Mouse (Mus musculus) intestine, embryonic 16.5 days (tissue): ENCODE results near the gene Kcna10. TPM values are rescaled to one million over a fixed set of nuclear protein-coding genes. Genes with fewer than 3 reads are reported as not detected.
A peak's percentile ranks its signal among the peaks of the same experiment; 100 is the strongest.

ENCODE experiments used
- ATAC-seq: fragments of 200-750 bp; cut with Nextera tagmentation; 2 replicates; pipeline ENCODE4 v1.8.0; 2017; ENCODE audit warnings: moderate TSS enrichment, moderate library complexity
- H3K27ac ChIP-seq: fragments of 300-500 bp; sonication (generic); 2 replicates; pipeline ENCODE4 v1.5.1; 2014; ENCODE audit warnings: mild to moderate bottlenecking, low read length
- H3K27me3 ChIP-seq: fragments of 300-500 bp; sonication (generic); replicated peaks from 2 replicates; pipeline ENCODE4 v1.6.1; 2014; ENCODE audit warnings: low read length, control low read depth, mixed read lengths; ENCODE audit not compliant: control insufficient read depth, insufficient read depth
- H3K36me3 ChIP-seq: fragments of 300-500 bp; sonication (generic); 2 replicates; pipeline ENCODE4 v1.6.1; 2014; ENCODE audit warnings: low read length, control low read depth; ENCODE audit not compliant: control insufficient read depth, insufficient read depth
- H3K4me1 ChIP-seq: fragments of 300-500 bp; sonication (generic); 2 replicates; pipeline ENCODE4 v1.6.1; 2014; ENCODE audit warnings: low read length, control low read depth, mixed read lengths; ENCODE audit not compliant: control insufficient read depth, insufficient read depth
- H3K4me2 ChIP-seq: fragments of 300-500 bp; sonication (generic); 2 replicates; pipeline ENCODE4 v1.6.1; 2014; ENCODE audit warnings: low read depth, low read length, control low read depth
- H3K4me3 ChIP-seq: fragments of 300-500 bp; sonication (generic); 2 replicates; pipeline ENCODE4 v1.5.1; 2014; ENCODE audit warnings: mild to moderate bottlenecking, low read length
- H3K9ac ChIP-seq: fragments of 300-500 bp; sonication (generic); 2 replicates; pipeline ENCODE4 v1.6.1; 2014; ENCODE audit warnings: low read depth, low read length
- H3K9me3 ChIP-seq: fragments of 300-500 bp; sonication (generic); 2 replicates; pipeline ENCODE4 v1.6.1; 2016; ENCODE audit warnings: low read length, control low read depth; ENCODE audit not compliant: control insufficient read depth
- WGBS: fragments of 180-500 bp; shearing (Covaris S2); extraction: QIAGEN DNeasy Blood & Tissue Kit; methylation state at CpG from one replicate; pipeline ENCODE4 v1.1.7; 2014; 5-methylcytosine and 5-hydroxymethylcytosine counted together
- polyA plus RNA-seq: library from polyadenylated mRNA; unstranded; fragments of >200 nt; fragmentation: Nextera tagmentation; extraction: Ambion mirVana; gene quantifications from 2 replicates; pipeline ENCODE4 v1.2.1, GENCODE M21; 2015

Kcna10 gene
- polyA plus RNA-seq, 1 experiment from 2014 or later = not detected

DNA sequence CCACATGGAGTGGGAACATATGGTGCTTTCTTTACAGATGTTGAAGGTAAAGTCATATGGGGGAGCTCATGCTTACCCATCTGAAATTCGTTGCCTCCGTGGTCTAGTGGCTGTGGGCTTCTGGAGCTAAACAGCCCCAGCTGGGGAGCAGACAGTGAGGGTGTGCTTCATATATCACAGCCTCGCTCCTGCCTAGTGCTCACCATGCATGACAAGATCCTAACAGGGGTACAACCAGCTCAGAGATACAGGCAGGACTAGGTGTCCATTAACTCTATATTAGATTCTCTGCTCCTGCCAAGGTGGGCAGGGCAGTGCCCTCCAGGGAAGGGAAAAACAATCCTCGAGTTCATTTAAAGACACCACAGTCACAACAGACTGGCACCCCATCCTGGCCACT lies 48.3 kb downstream of the Kcna10 start:
- 59% methylated on average over 4 of the region's 4 CpGs for WGBS
- H3K27ac ChIP-seq = no peak overlapping the region
- H3K27me3 ChIP-seq = no peaks in the 10 kb centered on the region
- H3K4me2 ChIP-seq = no peak overlapping the region; the same call in 1 of the 2 replicates
- no peak overlapping the region for H3K4me3 ChIP-seq
- H3K9me3 ChIP-seq = no peaks in the 10 kb centered on the region
- H3K9ac ChIP-seq = no peak overlapping the region
- H3K4me1 ChIP-seq = 0 out of 2 replicates have a peak, but pooled peaks cover 9% of the 10 kb centered on the region
- H3K36me3 ChIP-seq = no peaks in the 10 kb centered on the region
- no peak for ATAC-seq

DNA sequence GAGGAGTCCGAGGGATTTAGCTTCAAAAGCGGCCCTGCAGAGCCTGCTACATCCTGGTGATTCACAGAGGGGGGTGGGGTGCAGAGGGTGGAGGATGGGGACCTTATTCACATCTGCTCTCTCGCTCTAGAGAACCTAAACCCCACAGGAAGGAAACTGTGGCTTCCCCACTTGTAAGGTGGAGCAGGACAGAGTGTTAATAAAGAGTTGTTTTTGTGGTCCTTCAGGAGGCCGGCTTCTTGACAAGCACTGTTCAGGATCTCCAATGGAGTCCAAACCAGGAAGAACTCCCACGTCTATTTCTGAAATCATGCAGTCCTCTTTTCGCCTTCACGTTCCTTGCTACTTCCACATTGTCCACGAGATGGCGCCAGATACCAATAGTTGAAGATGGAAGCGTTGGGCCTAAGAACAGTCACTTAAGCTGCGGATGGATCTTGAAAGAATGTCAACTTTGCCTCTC lies 50.5 kb downstream of the Kcna10 start:
- no peak for ATAC-seq
- Histone ChIP-seq H3K27ac (no peak overlapping the region), H3K9ac (peak overlapping the region; percentile 3; the same call in 1 of the 2 replicates), H3K4me3 (no peak overlapping the region), H3K9me3 (no peaks in the 10 kb centered on the region), H3K4me1 (0 out of 2 replicates have a peak, but pooled peaks cover 9% of the 10 kb centered on the region), H3K36me3 (no peaks in the 10 kb centered on the region), H3K4me2 (no peak overlapping the region), H3K27me3 (no peaks in the 10 kb centered on the region)
- 6% methylated on average over 11 of the region's 11 CpGs for WGBS

- H3K4me2 ChIP-seq = no peak overlapping the region
- no peaks in the 10 kb centered on the region for H3K36me3 ChIP-seq
- no peak overlapping the region for H3K27ac ChIP-seq
- no peaks in the 10 kb centered on the region for H3K9me3 ChIP-seq
- no peak for ATAC-seq
- H3K4me3 ChIP-seq = no peak overlapping the region
- H3K9ac ChIP-seq = no peak overlapping the region
- H3K27me3 ChIP-seq = no peaks in the 10 kb centered on the region
- WGBS = 29% methylated on average over 2 of the region's 2 CpGs
- H3K4me1 ChIP-seq = 0 out of 2 replicates have a peak, but pooled peaks cover 9% of the 10 kb centered on the region
These were observed 51.1 kb downstream of the Kcna10 start for GRCm38 (mm10) chr3:107233945-107234344.

DNA sequence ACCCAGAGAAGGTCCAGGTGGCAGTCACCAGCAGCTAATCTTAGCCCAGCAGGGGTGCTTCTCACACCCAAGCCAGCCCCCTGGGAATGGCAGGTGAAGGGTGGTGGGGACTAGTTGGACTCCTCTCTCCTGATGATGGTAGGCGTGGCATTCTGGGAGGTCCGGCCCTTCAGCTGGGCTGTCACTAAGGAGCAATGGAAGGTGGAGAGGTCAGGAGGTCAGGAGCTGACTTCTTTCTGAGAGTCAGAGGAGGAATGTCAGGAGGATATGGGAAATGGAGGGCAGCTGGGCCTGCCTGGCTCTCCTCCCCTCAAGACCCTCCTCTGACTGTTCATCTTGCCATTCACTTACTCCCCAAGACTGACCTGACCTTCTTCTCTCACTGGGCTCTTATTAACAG lies 55.2 kb downstream of the Kcna10 start:
- Histone ChIP-seq H3K4me2 (no peak overlapping the region), H3K27me3 (no peaks in the 10 kb centered on the region), H3K4me1 (no peaks in the 10 kb centered on the region), H3K4me3 (no peak overlapping the region), H3K27ac (no peak overlapping the region), H3K9ac (no peak overlapping the region), H3K36me3 (no peaks in the 10 kb centered on the region), H3K9me3 (no peaks in the 10 kb centered on the region)
- no peak for ATAC-seq
- WGBS = 52% methylated on average over 2 of the region's 2 CpGs

GRCm38 (mm10) chr3:107238471-107238980 lies 55.7 kb downstream of the Kcna10 start:
- Histone ChIP-seq H3K4me1 (no peaks in the 10 kb centered on the region), H3K27me3 (no peaks in the 10 kb centered on the region), H3K9ac (no peak overlapping the region), H3K4me3 (no peak overlapping the region), H3K9me3 (no peaks in the 10 kb centered on the region), H3K4me2 (no peak overlapping the region), H3K27ac (no peak overlapping the region), H3K36me3 (no peaks in the 10 kb centered on the region)
- no peak for ATAC-seq
- 85% methylated on average over 8 of the region's 8 CpGs for WGBS

- H3K4me1 ChIP-seq = no peaks in the 10 kb centered on the region
- H3K9ac ChIP-seq = no peak within 1 kb of the TSS
- H3K27me3 ChIP-seq = no peaks in the 10 kb centered on the region
- 89% methylated on average over 9 of the region's 9 CpGs for WGBS
- ATAC-seq = no peak
- H3K4me2 ChIP-seq = no peak within 1 kb of the TSS
- no peaks in the 10 kb centered on the region for H3K36me3 ChIP-seq
- no peaks in the 10 kb centered on the region for H3K9me3 ChIP-seq
- no peak within 1 kb of the TSS for H3K4me3 ChIP-seq
- H3K27ac ChIP-seq = no peak within 1 kb of the TSS
These were observed 56.8 kb downstream of the Kcna10 start, which contains the start of gene Prok1 for GRCm38 (mm10) chr3:107239607-107240006. TSS of gene Prok1 (minus strand) at chr3:107239707.

DNA sequence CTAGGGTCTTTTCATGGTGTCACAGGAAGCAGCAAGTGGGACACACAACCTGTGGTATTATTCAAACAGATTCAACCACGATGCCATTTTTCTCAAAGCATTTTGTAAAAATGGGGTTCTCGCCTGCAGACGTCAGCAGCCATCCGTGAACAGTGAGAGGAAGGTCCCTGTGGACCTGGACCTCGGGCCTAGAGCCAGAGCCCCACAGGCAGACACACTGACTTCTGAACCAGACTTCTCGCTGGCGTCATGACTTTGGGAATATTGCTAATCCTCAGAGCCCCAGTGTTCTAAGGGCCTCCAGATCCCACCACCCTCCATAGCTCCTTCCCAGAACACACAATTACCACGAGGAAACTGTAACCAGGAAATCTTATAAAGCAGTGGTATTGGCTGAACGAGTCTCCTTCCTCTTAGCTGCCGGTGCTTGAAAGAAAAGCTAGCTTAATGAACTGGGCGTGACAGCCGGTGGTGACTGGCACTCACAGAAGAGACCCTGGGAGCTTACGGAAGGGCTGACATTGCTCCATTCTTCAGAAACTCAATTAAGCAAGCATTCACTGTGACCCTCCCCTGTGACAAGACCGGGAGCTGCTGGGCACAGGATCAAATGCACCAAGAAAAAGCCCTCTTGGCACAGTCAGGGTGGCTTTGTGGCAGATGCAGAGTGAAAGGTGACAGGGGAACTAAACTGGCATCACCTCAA lies 58.7 kb downstream of the Kcna10 start:
- Histone ChIP-seq H3K27me3 (no peaks in the 10 kb centered on the region), H3K9me3 (no peaks in the 10 kb centered on the region), H3K36me3 (no peaks in the 10 kb centered on the region), H3K4me1 (no peaks in the 10 kb centered on the region), H3K4me2 (no peak overlapping the region), H3K9ac (no peak overlapping the region), H3K4me3 (no peak overlapping the region), H3K27ac (no peak overlapping the region)
- no peak for ATAC-seq
- WGBS = 54% methylated on average over 14 of the region's 14 CpGs

Other genes with a start within 250 kb of the Kcna10 start
- gene Kcna3, start 146.9 kb upstream of the Kcna10 start, polyA plus RNA-seq = 0.73 and 0.88 TPM in 2 replicates
- gene Kcna2, start 81.9 kb upstream of the Kcna10 start, polyA plus RNA-seq = 0.04 and 0.06 TPM in 2 replicates
- 7.6 and 10.5 TPM in 2 replicates for gene Cym, start 38.7 kb downstream of the Kcna10 start, polyA plus RNA-seq
- gene A630076J17Rik, start 47.6 kb downstream of the Kcna10 start, polyA plus RNA-seq = not detected in 2 replicates
- gene Prok1, start 56.7 kb downstream of the Kcna10 start, polyA plus RNA-seq = 0.04 and 0.13 TPM in 2 replicates
- gene Lamtor5, start 95.8 kb downstream of the Kcna10 start, polyA plus RNA-seq = 208 and 217 TPM in 2 replicates
- 1.5 and 1.7 TPM in 2 replicates for gene Slc16a4, start 108.2 kb downstream of the Kcna10 start, polyA plus RNA-seq
- 11.1 and 11.5 TPM in 2 replicates for gene Rbm15, start 150.6 kb downstream of the Kcna10 start, polyA plus RNA-seq